Mouse (Mus musculus) cerebellum, postnatal 36 days (tissue): ENCODE results near the gene Zkscan17.
A peak's percentile ranks its signal among the peaks of the same experiment; 100 is the strongest.

Source experiments
- DNase-seq, 2 experiments: peaks; one replicate each; pipeline ENCODE4 v3.0.0; 2021 to 2022; ENCODE audit warnings: mixed read lengths in 2 of 2

Zkscan17 gene

DNA sequence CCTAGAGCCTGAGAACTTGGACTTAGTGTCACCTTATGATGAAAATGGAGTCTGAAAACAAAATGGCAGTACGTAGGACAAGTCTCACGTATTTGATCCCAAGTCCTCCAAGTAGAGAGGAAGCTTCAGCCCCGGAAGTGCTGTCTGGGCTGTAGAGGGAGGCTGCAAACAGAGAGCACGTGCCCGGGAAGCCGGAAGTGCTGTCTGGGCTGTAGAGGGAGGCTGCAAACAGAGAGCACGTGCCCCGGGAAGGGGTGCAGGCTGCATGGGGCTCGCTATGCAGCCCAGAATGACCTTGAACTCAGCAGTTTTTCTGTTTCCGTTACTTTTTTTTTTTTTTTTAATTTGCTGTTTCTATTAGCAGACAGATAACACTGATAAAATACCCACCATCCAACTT lies 8.3 kb downstream of the Zkscan17 start:
- DNase-seq, result no peak

DNA sequence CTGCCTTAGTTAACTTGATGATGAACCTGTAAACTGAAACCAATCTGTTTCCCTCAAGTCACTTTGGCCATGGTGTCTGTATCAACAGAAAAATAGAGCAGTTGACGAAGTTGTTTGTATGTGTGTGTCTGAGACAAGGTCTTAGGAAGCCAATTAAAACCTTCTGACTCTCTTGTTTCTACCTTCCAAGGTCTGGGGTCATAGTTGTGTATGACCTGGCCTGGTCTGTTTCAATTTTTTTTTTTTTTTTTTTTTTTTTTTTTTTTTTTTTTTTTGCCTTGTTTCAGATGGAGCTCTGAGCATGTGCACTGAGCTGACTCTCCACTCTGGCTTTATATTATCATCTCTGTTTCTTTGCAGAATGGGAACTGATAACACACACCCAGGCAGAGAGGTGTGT lies 9.1 kb downstream of the Zkscan17 start:
- DNase-seq, result no peak

DNA sequence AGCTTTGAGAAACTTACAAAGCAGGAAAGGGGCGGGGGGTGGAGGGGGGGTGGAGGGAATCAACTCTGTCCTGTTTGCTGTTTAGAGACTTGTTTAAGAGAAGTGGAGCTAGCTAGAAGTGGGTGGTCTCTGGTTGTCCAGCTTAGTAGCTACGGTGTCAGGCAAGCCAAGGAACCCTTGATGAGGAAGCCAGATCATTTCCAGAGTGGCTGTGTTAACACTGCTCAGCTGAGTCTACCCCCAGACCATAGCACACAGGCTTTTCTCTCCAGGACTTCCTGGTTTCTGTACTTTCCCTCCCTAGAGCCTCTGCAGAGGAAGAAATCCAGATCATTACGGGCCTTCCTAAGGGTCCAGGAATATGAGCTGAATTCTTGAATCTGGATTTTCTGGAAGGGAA lies 11.8 kb downstream of the Zkscan17 start:
- DNase-seq, result no peak

DNA sequence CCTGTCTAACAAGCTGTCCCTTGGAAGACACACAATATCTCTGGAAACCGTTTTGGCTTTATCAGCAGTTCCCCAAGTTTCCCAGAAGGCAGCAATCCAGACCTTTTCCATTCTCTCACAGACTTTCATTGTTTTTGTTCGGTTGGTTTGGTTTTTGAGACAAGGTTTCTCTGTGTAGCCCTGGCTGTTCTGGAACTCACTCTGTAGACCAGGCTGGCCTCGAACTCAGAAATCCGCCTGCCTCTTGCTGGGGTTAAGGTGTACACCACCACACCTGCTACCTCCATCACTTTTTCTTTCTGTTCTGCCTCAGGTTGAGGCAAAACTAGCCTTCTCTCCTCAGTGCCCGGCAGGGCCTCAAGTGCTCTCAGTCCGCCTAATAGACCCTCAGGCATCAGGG lies 12.2 kb downstream of the Zkscan17 start:
- DNase-seq, result no peak

DNA sequence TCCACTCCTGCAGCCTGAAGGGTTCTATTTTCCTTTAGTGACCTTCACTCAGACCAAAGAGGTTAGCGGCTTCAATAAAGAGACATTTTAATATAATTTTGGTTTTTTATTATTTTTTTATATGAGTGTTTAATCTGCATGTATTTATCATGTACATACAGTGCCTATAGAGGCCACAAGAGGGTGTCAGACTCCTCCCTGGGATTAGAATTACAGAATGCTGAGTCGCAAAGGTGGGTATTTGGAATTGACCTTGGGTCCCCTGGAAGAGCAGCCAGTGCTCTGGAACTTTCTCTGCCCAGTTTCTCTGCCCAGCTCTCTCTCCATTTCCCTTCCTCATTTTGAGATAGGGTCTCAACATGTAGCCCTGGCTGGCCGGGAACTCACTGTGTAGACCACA lies 13.0 kb downstream of the Zkscan17 start:
- DNase-seq, result no peak

GRCm38 (mm10) chr11:59512733-59513132 lies 13.8 kb downstream of the Zkscan17 start:
- no peak for DNase-seq

DNA sequence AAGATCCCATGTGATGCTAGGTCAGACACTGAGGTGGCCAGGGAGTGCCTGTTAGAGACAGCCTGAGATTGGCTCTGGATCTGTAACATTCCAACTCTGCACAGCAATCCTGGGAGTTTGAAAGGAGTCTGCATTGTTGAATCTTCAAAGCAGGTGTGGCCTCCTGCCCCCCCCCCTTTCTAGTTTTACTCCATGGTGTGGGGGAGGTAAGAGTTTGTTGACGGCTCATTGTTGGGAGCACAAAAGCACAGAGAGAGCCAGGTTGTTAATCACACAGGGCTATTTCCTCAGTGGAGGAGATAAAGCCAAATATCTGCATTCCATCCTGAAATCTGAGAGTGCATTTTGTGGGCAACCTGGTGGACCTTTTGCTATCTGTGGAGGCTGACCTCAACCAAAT lies 15.0 kb downstream of the Zkscan17 start:
- no peak for DNase-seq

- DNase-seq, result no peak
Measured at GRCm38 (mm10) chr11:59506713-59507074, 19.9 kb downstream of the Zkscan17 start.

DNA sequence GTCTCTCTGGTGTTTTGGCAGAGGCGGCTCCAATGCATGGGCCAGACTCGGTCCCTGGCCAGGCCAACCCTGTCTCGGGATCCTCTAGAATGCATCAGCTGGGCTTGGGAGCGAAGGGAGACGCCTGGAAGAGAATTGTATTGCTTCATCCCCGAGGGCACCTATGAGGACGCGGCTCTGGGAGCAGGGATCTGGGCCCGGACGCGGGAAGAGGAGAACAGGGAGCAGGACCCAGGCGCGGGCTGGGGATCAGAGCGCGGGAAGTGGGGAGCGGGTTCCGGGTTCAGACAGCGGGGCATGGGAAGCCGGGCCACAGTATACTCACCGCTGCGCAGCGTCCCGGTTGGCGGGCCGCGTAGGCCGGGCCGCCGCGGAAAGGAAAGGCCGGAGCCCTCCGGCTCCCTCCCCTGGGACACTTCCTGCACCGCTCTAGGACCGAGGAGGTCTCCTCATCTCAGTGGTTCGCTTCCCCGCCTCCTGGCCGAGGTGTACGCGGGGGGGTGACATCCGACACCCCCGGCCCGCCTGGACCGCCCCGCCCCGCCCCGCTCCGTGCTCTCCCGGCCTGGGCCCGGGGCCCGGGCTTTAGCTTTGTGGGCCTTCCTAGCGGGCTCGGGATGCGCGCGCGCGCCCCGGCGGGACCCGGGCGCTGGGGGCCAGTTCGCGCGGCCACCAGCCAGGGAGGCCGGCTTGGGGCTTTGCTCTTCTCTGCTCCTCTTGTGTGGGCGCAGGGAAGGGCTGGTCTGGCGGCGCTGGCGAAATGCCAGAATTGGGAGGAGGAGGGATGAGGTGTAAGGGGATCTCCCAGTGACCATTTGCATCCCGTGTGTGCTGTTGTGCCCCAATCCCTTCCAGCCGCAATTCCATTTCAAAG lies 20.5 kb downstream of the Zkscan17 start:
- DNase-seq, result peak; percentile 81 to 84

DNA sequence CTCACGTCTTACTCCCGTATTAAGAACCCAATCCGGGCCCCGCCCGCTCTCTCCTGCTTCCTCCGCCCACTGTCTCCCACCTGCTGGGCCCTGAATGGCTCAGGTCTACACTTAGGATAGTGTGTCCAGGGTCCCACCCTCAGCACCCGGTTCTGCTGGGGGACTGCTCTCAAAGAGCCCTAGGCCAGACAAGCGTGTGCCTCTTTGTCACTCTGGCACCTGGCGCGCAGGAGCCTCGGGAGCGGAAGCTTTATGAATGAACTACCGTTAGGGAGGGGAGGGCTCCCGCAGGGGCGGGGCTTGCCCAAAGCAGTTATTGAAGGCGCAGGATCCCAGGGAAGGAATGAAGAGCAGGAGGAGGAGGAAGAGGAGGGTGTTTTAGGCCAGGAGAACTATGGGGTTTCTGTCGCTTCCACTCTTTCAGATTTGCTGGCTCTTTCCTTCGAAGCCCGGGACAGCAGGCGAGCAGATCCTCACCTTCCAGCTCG lies 21.2 kb downstream of the Zkscan17 start:
- DNase-seq, result peak; percentile 64 to 73

DNA sequence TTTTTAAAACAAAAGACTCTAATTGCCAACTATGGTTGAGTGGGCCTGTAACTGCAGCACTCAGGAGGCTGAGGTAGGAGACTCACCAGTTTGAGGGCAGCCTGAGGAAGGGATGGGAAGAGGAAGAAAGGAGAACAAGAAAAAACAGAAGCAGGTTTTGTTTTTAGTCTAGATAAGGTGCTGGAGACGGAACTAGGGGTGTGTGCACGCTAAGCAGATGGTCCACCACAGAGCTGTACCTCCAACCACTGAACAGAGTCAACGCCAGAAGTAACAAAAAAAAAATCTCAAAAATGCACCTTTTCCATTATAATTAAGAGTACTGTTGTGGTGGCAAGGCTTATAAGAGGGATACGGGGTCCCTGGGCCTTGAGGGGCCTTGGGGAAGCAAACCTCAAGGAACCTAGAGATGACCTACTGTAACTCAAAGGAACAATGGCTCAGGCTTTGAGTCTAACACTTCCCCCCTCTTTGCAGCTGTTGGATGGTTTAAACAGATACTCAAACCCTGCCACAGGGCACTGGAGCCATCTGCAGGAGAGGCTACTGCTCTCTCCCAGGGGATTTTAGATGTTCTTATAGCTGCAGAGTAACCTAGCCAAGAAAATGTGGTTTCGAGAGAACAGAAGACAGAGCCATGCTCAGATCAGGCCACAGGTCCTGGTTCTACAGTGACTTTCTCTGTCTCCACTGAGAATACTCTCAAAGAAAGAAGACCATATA lies 24.4 kb downstream of the Zkscan17 start:
- DNase-seq, result no peak

GRCm38 (mm10) chr11:59497747-59498146 lies 28.8 kb downstream of the Zkscan17 start:
- DNase-seq, result no peak

DNA sequence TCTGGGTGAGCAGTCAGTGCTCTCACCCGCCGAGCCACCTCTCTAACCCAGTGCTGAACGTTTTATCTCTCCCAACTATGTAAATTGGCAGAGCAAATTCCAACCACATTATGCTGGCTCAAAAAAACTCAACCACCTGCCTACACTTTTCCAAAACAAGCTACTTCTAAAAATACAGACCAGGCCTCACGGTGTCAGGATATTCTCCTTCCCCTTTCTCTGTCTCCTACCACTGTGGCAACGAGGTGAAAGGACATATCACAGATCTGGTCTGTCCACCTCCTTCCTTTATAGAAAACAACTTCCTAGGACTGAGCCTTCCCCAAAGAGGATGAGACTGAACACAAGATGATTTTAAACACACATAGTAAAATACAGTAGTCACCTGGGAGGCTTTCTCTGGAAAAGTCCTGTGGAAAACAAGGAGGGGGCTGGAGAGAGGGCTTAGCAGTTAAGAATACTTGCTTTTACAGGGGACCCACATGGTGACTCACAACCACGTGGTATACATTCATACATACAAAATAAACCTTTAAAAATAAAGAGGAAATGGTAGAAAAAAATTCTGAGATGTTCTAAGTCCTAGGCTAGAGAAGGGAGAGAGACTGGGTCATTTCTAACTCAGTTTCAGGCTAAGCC lies 29.8 kb downstream of the Zkscan17 start:
- DNase-seq, result no peak

- DNase-seq, result no peak
Measured at GRCm38 (mm10) chr11:59486222-59486621, 40.3 kb downstream of the Zkscan17 start.

- no peak for DNase-seq
Measured at GRCm38 (mm10) chr11:59485641-59486040, 40.9 kb downstream of the Zkscan17 start.

- peak; percentile 46 to 69 for DNase-seq
Measured at GRCm38 (mm10) chr11:59483212-59483611, 43.3 kb downstream of the Zkscan17 start.

GRCm38 (mm10) chr11:59477240-59477639 lies 49.3 kb downstream of the Zkscan17 start:
- DNase-seq, result no peak

DNA sequence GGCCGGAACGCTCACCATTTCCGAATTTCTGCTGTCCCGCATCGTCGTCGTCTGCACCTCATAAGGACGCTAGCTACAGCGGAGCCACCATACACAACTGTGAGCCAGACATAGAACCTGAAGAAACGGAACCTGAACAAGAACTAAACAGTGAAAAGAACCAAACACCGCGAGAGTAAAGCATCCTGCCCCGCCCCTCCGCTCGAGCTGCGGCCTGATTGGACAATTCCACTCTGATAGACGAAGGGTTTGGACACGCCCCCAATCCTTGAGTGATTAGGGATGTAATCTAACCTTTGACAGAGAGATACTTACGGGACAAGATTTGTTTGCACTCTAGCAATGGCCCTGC lies 54.2 kb downstream of the Zkscan17 start, which contains the start of gene Zfp867:
Gene Zfp867, minus strand, starts transcription at position 149 of the 352 bp plus-strand sequence.
- peak; percentile 88 to 89 for DNase-seq

DNA sequence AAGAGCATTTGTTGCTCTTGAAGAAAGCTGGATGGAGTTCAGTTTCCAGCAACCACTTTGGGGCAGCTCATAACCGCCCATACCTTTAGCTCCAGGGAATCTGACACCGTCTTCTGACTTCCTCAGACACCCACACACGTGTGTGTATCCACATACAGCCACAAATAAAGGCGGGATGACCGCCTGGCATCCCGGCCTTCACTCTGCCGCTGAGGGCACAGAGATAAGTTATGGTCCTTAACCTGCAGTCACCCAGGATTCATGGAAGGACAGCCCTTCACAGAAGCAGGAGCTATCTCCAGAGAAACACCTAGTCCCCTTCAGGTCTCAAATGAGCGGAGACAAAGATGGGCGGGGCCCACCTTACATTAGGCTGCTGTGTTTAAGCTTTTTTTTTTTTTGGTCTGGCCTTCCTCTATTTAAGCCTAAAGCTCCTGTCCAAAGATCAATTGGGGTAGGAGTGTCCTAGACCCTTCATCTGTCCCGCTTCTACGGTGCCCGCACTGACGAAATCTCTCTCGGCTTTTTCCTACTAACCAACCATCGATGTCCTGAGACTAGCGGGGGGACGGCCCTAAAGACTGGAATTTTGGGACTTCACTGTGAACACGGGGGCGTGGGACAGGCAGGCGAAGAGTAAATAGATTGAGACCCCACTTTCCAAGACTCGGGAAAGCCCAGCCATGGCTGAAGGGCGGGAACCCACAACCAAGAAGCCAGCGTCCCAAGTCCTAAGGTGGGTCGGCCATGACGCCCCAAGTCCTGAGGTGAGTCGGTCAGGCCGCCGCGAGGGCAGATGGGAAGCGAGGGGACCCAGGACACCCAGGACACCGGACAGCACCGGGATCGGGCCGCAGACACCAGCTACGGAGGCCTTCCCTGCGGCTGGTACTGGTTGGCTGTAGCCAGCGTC lies 54.9 kb downstream of the Zkscan17 start:
- no peak for DNase-seq

DNA sequence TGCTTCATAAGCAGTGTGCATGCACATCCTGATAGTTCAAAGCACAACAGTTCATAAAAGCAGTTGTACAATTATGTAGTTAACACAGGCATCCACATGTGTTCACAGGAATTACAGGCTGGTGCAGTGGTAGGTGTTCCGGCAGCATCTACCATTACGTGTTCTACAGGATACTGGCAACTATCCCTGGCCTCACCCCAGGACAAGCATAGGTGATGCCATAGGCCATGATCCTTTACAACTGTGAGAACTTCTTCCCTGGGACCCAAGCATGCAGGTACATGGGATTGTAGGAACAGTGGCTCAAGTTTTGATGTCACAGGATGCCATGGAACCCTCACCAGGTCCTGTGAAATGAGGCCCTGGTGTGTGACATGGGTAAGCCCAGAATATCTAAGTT lies 66.1 kb downstream of the Zkscan17 start:
- no peak for DNase-seq

GRCm38 (mm10) chr11:59458973-59459372 lies 67.6 kb downstream of the Zkscan17 start:
- DNase-seq, result no peak

DNA sequence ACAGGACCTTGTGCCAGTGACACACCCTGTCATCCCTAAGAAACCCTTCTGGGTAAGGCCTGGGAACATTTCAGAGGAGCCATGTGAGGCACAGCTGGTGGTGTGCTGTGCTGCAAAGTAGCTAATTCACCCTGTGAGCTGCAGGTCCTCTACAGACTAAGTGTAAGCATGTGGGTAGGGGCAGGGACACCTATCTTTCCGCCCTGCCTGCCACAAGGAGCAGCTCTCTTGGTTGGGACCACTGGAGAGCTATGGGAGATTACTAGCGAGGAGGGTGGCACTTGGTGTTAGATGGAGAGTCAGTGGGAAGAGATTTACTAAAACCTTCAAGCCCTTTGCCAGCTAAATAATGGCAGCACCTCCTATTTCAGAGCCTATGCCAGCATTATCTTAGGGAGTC lies 69.7 kb downstream of the Zkscan17 start:
- DNase-seq, result no peak
